Mouse (Mus musculus) inflammation-experienced regulatory T-cells, adult 6 months (primary cell): ENCODE data around the gene Rom1. TPM values are rescaled to one million over a fixed set of nuclear protein-coding genes. Genes with fewer than 3 reads are reported as not detected.
A peak's percentile ranks its signal among the peaks of the same experiment; 100 is the strongest.
"Not testable (repeated sequence)": the region's sequence is repeated elsewhere in the genome, so short reads cannot be mapped to it uniquely, and the experiment has no call there.

Experiments used
- ATAC-seq: one replicate; pipeline ENCODE4 v1.8.0; 2017
- polyA plus RNA-seq, 3 experiments: library from polyadenylated mRNA; unstranded; fragments of 100-300 nt; shearing (Covaris generic); gene quantifications; one replicate each; pipeline ENCODE4 v1.2.1; 2017

Rom1 gene
- polyA plus RNA-seq, 3 experiments from 2014 or later: 3.2 to 22.7 (median 3.4) TPM

DNA sequence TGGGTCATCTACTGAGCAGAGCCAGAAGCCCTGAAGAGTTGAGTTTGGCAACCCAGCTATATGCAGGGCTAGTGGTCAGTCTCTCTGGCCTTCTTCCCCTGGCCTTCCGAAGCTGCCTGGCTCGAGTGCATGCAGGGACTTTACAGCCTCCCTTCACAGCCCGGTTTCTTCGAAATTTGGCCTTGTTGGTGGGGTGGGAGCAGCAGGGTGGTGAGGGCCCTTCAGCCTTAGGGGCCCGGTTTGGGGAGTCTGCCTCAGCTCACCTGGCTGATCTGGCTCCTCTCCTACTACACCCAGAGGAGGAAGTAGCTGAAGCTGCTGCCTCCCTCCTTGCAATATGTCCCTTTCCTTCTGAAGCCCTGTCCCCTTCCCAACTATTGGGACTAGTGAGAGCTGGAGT is 32.9 kb downstream of the Rom1 start:
- ATAC-seq: not testable (repeated sequence)

DNA sequence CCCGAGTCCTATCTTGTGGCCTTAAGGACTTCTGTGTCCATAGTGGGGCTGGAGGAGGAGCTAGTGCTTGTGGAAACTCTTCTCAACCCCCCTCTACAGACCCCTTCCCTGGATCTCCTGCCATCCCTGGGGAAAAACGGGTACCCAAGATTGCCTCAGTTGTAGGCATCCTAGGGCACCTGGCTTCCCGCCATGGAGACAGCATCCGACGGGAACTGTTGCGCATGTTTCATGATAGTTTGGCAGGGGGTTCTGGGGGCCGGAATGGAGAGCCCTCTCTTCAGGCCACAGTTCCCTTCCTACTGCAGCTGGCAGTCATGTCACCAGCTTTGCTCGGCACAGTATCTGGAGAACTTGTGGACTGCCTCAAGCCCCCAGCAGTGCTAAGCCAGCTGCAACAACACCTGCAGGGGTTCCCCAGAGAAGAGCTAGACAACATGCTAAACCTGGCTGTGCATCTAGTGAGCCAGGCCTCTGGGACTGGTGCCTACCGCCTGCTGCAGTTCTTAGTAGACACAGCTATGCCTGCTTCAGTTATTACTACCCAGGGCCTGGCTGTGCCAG is 33.7 kb downstream of the Rom1 start:
- ATAC-seq: no peak

DNA sequence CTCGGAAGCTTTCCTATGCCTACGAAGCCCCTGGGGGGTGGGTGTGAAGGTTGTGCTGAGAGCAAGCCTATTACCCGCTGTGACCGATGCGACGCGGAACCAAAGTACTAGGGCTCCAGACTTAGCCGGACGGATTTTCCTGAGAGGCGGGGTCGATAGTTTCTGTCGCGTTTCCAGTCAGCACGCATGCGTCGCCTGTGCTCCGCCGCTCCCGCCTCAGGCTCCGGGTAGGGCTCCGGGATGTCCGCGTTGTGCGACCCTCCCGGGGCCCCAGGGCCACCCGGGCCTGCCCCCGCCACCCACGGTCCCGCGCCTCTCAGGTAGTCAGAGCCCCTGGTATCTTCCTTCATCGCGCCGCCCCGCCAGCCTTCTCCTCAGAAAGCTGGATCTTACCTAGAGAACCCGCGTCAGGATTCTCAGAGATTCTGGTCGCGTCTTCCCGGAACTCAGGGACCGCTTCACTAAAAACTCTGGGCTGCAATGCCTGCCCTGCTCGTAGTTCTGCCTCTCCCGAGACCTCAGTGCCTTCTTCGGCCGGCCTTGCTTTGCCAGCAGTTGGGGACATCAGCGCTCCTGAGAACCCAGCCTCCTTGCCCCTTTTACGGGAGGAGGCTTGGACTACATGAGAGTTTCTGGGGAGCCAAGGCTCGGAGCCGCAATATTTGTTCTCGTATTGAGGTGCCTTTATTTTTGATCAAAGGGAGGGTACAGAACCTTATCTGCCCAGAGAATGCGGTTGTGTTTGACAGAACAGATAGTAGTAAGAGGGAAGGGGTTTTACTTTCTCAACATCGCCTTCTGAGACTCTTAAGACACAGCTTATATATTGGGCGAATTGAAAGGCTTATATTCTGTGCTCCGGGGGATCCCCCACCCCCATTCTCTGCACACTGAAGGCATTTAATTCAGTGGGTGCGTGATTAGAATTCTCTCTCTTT is 36.1 kb downstream of the Rom1 start, which contains the start of gene Ints5:
Gene Ints5, plus strand, starts transcription at position 177 of the 938 bp plus-strand sequence.
- ATAC-seq: peak; percentile 30

DNA sequence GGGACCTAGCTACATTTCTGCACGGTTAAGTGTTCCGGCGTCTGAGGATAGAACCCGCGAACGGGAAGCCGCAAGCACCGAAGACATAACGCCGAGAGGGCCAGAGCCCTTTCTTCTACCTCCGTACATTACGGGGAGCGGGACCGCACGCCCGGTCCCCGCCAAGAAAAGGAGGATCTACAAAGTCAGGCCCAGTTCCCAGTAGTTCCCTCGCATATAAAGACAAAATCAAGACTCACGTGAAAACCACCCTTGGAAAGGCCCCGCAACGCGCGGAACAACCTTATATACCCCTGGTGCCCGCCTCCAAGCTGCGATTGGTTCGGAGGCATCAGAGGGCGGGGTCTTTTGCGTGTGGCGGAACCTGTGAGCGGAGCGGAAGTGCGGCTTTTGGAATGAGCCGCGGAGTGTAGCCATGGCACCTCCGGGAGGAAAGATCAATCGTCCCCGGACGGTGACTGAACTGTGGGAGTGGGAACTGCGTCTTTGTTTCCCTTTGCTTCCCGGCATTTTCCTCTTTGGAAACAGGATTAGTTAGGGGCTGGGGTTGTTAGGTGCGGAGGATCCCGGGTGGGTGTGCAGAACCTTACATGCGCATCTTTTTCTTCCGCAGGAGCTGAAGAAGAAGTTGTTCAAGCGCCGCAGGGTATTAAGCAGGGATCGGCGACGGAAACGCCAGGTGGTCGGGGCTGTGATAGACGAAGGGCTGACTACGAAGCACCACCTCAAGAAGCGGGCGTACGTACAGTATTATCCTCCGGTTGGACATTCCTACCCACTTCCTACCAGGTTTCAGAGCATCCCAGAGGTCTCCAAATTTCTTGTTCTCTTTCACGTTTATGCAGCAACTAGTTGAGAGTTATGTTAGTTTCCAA is 40.4 kb downstream of the Rom1 start, which contains the start of the genes 1810009A15Rik and Gm49416:
Gene 1810009A15Rik, plus strand, starts transcription at position 343 of the 875 bp plus-strand sequence.
Gene Gm49416, plus strand, starts transcription at position 416 of the 875 bp plus-strand sequence.
- ATAC-seq: peak; percentile 98

DNA sequence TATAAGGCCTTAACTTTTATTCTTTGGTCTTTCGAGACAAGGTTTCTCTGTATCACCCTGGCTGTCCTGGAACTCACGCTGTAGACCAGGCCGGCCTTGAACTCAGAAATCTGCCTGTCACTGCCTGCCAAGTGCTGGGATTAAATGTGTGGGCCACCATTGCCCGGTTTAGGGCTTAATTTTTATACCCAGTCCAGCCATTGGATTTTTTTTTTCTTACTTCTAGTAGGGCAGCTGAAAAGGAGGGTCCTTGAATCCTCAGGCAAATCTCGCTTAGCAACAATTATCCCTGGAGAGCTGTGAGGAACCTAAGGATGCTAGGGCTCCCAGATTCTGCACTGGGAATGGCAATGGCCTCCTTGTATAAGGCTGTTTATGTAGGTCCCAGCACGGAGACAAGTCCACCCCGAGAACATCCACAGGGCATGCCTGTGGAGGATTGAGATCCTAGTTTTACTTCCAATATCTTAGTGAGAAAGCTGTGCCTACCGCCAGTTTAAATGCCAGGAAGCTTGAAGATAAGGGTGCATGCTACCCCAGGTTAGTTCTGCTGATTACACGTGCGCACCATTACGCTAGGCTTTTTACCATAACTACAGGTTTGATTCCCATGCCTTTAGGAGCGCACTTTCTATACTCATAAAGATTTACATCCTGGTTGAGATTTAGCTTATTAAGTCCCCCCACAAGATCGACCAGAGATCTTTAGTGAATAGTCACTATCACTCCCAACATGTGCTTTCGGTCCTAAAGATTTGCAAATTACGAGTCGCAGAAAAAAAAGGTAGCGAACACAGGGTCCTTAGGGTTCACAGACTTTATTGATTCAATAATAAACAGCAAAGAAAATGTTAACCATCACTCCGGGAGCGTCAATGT is 41.3 kb downstream of the Rom1 start:
- ATAC-seq: no peak

DNA sequence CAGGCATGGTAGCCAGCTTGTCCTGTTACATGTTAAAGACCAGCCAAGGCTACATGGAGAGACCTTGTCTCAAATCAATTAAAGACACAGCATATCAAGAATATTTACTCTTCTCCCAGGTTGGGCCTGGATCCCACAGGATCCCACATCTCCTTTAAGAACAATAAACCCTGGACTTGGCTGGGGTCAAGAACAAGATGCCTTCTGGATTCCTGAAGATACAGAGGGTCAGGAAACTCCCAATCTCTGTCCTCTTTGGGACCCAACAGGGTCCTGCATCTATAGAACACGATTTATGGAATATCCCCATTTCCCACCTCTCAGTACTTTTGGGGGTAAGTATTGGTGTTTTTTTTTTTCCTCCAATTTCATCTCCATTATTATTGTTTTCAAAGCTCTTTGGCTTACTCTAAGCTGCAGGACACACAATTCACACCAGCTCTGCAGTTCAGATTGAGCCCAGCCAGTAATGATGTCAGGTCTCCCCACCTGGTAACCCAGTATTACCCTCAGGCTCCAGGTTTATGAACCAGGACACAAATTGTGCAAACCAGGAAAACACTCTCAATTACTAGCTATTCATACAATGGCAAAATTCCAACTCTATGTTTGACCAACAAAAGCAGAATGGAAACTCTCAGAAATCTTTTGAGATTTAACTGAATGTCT is 42.1 kb downstream of the Rom1 start:
- no peak for ATAC-seq

DNA sequence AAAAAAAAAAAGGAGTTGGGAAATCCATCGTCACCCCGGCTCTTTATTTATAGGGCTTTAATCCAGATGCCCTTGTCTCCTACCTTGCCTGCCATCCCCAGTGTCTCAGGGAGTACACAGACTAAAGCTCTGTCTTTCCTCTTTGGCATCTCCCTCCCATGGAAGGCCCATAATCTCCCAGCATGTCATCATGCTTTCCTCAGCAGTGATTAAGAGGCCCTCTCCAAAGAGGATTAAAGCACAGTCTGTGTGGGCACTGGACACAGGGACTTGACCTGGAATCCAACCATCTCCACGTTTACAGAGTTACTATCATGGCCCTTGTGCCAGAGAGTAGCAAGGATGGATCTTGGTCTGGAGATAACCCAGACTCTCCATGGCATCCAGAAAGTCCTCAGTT is 45.5 kb downstream of the Rom1 start, which contains the start of the genes Lbhd1 and Gm49403:
Gene Lbhd1, plus strand, starts transcription at position 117 of the 400 bp plus-strand sequence.
Gene Gm49403, plus strand, starts transcription at position 315 of the 400 bp plus-strand sequence.
- no peak for ATAC-seq

DNA sequence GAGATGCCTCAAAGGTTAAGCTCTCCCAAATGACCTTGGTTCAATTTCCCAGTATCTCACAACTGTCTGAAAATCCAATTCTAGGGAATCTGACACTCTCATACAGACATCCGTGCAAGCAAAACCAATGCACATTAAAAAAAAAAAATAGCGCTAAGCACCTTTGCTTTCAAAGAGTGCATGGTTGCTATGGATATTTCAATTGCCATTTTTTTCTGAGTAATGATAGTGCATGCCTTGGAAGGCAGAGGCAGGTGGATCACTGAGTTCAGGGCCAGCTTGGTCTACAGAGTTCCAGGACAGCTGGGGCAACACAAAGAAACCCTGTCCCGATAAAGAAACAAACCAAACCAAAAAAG is 48.1 kb downstream of the Rom1 start:
- peak; percentile 59 for ATAC-seq

DNA sequence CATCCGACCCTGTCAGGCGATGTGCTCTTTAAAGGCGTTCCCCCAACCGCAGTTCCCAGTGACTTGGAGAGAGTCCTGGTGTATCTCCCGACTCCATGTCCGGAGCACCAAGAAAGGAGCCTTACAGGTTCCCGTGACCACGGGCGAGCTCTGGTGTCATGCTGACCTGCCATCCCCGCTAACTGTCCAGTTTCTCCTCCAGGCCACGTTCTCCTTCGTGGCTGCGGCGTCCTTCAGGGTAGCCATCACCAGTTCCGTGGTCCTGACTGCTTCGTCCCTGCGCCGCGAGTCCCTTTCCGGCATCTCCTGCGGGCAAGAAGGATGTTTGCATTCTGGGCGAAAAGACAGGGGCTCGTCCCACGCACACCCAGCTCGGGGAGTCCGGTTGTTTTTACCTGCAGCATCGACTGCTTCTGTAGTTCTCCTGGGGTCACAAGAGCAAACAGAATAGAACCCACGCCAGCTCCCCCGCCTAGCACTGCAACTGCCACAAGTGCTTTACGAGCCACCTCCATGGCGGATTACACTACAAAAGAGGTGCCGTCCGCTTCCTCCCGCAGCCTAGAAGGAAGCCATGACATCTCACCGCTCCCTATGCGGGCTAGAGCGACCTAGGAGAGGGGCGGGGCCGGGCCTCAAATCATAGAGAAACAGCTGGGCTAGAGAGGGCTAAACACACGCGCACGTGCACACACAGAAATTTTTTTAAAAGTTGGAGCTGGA is 48.7 kb downstream of the Rom1 start, which contains the start of gene Uqcc3:
Gene Uqcc3, minus strand, starts transcription at position 613 of the 723 bp plus-strand sequence.
- peak; percentile 98 for ATAC-seq

Other genes with a start within 250 kb of the Rom1 start
- gene Slc3a2, start 206.0 kb downstream of the Rom1 start, polyA plus RNA-seq: 10 to 100 TPM; 60.5 to 74.4 (median 68.9) TPM
- gene Wdr74, start 193.5 kb downstream of the Rom1 start, polyA plus RNA-seq: 10 to 100 TPM; 38.0 to 71.7 (median 66.5) TPM
- gene 1700092M07Rik, start 188.6 kb downstream of the Rom1 start, polyA plus RNA-seq: 1 to 10 TPM in 1 of 3 experiments, not detected in 2; 1.8 TPM
- 100 to 1,000 TPM in 2 of 3 experiments, 10 to 100 TPM in 1; 91.6 to 140 (median 134) TPM for gene Stx5a, start 187.9 kb downstream of the Rom1 start, polyA plus RNA-seq
- gene Nxf1, start 172.3 kb downstream of the Rom1 start, polyA plus RNA-seq: 100 to 1,000 TPM; 130 to 193 (median 160) TPM
- gene Tmem223, start 158.4 kb downstream of the Rom1 start, polyA plus RNA-seq: 100 to 1,000 TPM in 2 of 3 experiments, 10 to 100 TPM in 1; 96.4 to 128 (median 119) TPM
- gene Tmem179b, start 154.9 kb downstream of the Rom1 start, polyA plus RNA-seq: 100 to 1,000 TPM; 109 to 112 (median 112) TPM
- 1 to 10 TPM; 4.4 to 6.9 (median 5.9) TPM for gene Taf6l, start 142.9 kb downstream of the Rom1 start, polyA plus RNA-seq
- 100 to 1,000 TPM; 186 to 196 (median 191) TPM for gene Polr2g, start 130.8 kb downstream of the Rom1 start, polyA plus RNA-seq
- 1 to 10 TPM; 2.1 to 3.0 (median 2.7) TPM for gene Zbtb3, start 126.8 kb downstream of the Rom1 start, polyA plus RNA-seq
- gene Ttc9c, start 110.0 kb downstream of the Rom1 start, polyA plus RNA-seq: 10 to 100 TPM; 38.6 to 60.1 (median 53.7) TPM
- 1 to 10 TPM; 5.0 to 8.3 (median 5.9) TPM for gene Hnrnpul2, start 109.3 kb downstream of the Rom1 start, polyA plus RNA-seq
- not detected for gene AC129217.1, start 99.6 kb downstream of the Rom1 start, polyA plus RNA-seq
- gene Bscl2, start 91.9 kb downstream of the Rom1 start, polyA plus RNA-seq: 100 to 1,000 TPM in 1 of 3 experiments, 10 to 100 TPM in 2; 81.9 to 106 (median 95.9) TPM
- 1 to 10 TPM in 2 of 3 experiments, under 1 TPM in 1; 0.72 to 3.3 (median 1.6) TPM for gene Gng3, start 90.2 kb downstream of the Rom1 start, polyA plus RNA-seq
- under 1 TPM in 1 of 3 experiments, not detected in 2; 0.15 TPM for gene Lrrn4cl, start 78.6 kb downstream of the Rom1 start, polyA plus RNA-seq
- gene Ubxn1, start 57.9 kb downstream of the Rom1 start, polyA plus RNA-seq: 10 to 100 TPM; 56.1 to 63.1 (median 57.6) TPM
- gene Uqcc3, start 48.4 kb downstream of the Rom1 start, polyA plus RNA-seq: 10 to 100 TPM; 78.4 to 90.3 (median 89.6) TPM
- 100 to 1,000 TPM in 1 of 3 experiments, 10 to 100 TPM in 2; 92.4 to 104 (median 94.7) TPM for gene Lbhd1, start 45.6 kb downstream of the Rom1 start, polyA plus RNA-seq
- gene Gm49403, start 45.4 kb downstream of the Rom1 start, polyA plus RNA-seq: not detected
- 100 to 1,000 TPM; 105 to 125 (median 114) TPM for gene 1810009A15Rik, start 40.5 kb downstream of the Rom1 start, polyA plus RNA-seq
- 1 to 10 TPM in 1 of 3 experiments, not detected in 2; 1.1 TPM for gene Gm49416, start 40.4 kb downstream of the Rom1 start, polyA plus RNA-seq
- gene Ints5, start 36.4 kb downstream of the Rom1 start, polyA plus RNA-seq: 10 to 100 TPM in 2 of 3 experiments, 1 to 10 TPM in 1; 8.5 to 11.9 (median 10.4) TPM
- gene Ganab, start 31.3 kb downstream of the Rom1 start, polyA plus RNA-seq: 10 to 100 TPM; 58.8 to 59.6 (median 59.4) TPM
- 10 to 100 TPM; 11.3 to 26.1 (median 20.0) TPM for gene B3gat3, start 9.0 kb downstream of the Rom1 start, polyA plus RNA-seq
- gene Eml3, start 196 bp upstream of the Rom1 start, polyA plus RNA-seq: 10 to 100 TPM; 20.3 to 25.7 (median 20.4) TPM
- 10 to 100 TPM; 78.8 to 96.7 (median 81.2) TPM for gene Mta2, start 12.5 kb upstream of the Rom1 start, polyA plus RNA-seq
- 10 to 100 TPM; 17.6 to 38.3 (median 35.3) TPM for gene Tut1, start 24.5 kb upstream of the Rom1 start, polyA plus RNA-seq
- 100 to 1,000 TPM; 465 to 725 (median 677) TPM for gene Eef1g, start 37.7 kb upstream of the Rom1 start, polyA plus RNA-seq
- gene Ahnak, start 59.9 kb upstream of the Rom1 start, polyA plus RNA-seq: 10 to 100 TPM; 42.4 to 81.3 (median 54.5) TPM
- not detected for gene Scgb1a1, start 158.6 kb upstream of the Rom1 start, polyA plus RNA-seq
- 10 to 100 TPM; 30.5 to 37.9 (median 36.3) TPM for gene Asrgl1, start 206.3 kb upstream of the Rom1 start, polyA plus RNA-seq